9 mouse cellular contexts compared by ENCODE assay signal in the genomic region with DNA sequence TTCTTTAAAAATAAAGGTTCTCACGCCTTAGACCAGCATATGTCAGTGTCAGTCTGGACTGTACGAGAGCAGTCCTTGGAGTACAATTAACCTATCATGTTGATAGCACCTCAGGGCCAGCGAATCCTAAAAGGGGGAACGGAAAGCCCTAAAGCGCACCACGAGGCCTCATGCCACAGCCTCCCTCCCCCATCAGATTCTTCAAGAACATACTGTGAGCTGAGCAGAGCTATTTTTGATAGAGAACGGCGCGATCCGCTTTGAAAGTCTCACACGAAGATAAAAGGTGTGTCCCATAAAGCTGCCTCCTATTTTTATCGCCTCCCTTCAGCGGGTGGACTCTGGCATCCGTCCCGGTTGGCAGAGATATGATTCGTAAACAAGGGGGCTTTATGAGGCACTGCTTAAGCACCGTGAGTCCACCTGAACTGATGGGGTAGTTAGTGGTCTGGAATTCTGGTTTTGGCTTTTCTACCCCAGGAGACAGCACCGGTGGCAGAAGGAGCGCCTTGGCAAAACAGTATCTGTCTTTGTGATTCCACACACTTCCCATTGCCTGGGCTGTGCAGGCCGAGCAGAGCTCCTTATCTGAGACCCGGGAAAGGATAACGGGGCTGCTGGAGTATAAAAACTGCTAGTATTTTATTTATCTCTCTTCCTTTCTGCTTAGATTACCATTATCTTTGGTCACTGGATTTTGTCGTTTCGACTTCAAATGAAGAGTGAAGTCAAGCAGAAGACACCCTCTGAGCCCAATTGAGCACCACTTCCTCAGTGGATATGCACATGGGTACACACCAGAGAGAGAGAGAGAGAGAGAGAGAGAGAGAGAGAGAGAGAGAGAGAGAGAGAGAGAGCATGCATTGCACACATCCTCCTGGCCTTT.
DNase-seq lines count a peak whose midpoint lies in the region; ATAC-seq and TF ChIP-seq lines count a peak whose summit lies in the region.
"Had no signal": no experiment of that assay in that cellular context is flagged by ENCODE, and none has a peak within 500 bp of the region (broad histone marks: within the 10 kb centered on the region; RNA-seq: fewer than 3 reads in every experiment).

No protein-coding gene starts in this region.

- intact Hi-C loops in left cerebral cortex, postnatal 14 days (cut with DNase I): loop anchor here (10.0 kb wide), 1 partner anchor 256 kb away; no protein-coding TSS in a partner anchor

- DNase-seq in midbrain, embryonic 11.5 days (ENCODE audit: low spot score, missing footprints): no peak
- peak; percentile 73 to 84 for DNase-seq in heart, adult 18-20 months
- DNase-seq in left cerebral cortex, postnatal 14 days (ENCODE audit: low spot score in 2 of 2): peak; percentile 73 to 93
- DNase-seq in B cell, adult 2 months: no peak
- DNase-seq in lung, postnatal 0 days (ENCODE audit: low spot score): no peak

- TF ChIP-seq CTCF in testis, adult 2 months (IDR thresholded peaks at IDR 0.05; ENCODE audit: control insufficient read depth, insufficient read depth, insufficient replicate concordance, low read depth, low read length): no peak
- TF ChIP-seq CTCF in lung, postnatal 0 days (IDR thresholded peaks at IDR 0.05): no peak

- no peaks in the 10 kb centered on the region for H3K27me3 ChIP-seq in midbrain, embryonic 13.5 days
- no peaks in the 10 kb centered on the region for H3K27me3 ChIP-seq in midbrain, embryonic 11.5 days (ENCODE audit: control insufficient read depth, insufficient read depth, low read length)
- no peaks in the 10 kb centered on the region for H3K27me3 ChIP-seq in testis, adult 2 months (ENCODE audit: control insufficient read depth, insufficient read depth, low read length)
- H3K27me3 ChIP-seq in lung, postnatal 0 days (replicated peaks; ENCODE audit: insufficient read depth, low read length): no peaks in the 10 kb centered on the region
- no peaks in the 10 kb centered on the region for H3K27me3 ChIP-seq in kidney, embryonic 14.5 days (ENCODE audit: control insufficient read depth, insufficient read depth, low read length)

- H3K9me3 ChIP-seq in midbrain, embryonic 13.5 days: no peaks in the 10 kb centered on the region
- H3K9me3 ChIP-seq in midbrain, embryonic 11.5 days (ENCODE audit: control insufficient read depth, low read length): no peaks in the 10 kb centered on the region
- no peaks in the 10 kb centered on the region for H3K9me3 ChIP-seq in lung, postnatal 0 days (ENCODE audit: low read length)
- no peaks in the 10 kb centered on the region for H3K9me3 ChIP-seq in kidney, embryonic 14.5 days (ENCODE audit: control insufficient read depth, low read length)

- 78% methylated on average over 24 of the region's 24 CpGs for WGBS in midbrain, embryonic 13.5 days
- 87% methylated on average over 24 of the region's 24 CpGs for WGBS in midbrain, embryonic 11.5 days
- 52% methylated on average over 24 of the region's 24 CpGs for WGBS in lung, postnatal 0 days
- 68% methylated on average over 24 of the region's 24 CpGs for WGBS in kidney, embryonic 14.5 days

- TF ChIP-seq EP300 in lung, postnatal 0 days (IDR thresholded peaks at IDR 0.05): no peak

- H3K4me2 ChIP-seq in midbrain, embryonic 13.5 days (replicated peaks): no peak overlapping the region
- H3K4me2 ChIP-seq in midbrain, embryonic 11.5 days: no peak overlapping the region
- H3K4me2 ChIP-seq in lung, postnatal 0 days (replicated peaks; ENCODE audit: low read depth, low read length): no peak overlapping the region
- H3K4me2 ChIP-seq in kidney, embryonic 14.5 days (replicated peaks; ENCODE audit: low read depth, low read length): no peak overlapping the region

- H3K9ac ChIP-seq in midbrain, embryonic 13.5 days (replicated peaks): no peak overlapping the region
- no peak overlapping the region for H3K9ac ChIP-seq in midbrain, embryonic 11.5 days (ENCODE audit: low read length)
- H3K9ac ChIP-seq in lung, postnatal 0 days (replicated peaks; ENCODE audit: low read depth): no peak overlapping the region
- no peak overlapping the region for H3K9ac ChIP-seq in kidney, embryonic 14.5 days (ENCODE audit: low read depth, low read length)

- no peaks in the 10 kb centered on the region for H3K4me1 ChIP-seq in midbrain, embryonic 13.5 days (replicated peaks)
- H3K4me1 ChIP-seq in midbrain, embryonic 11.5 days (ENCODE audit: control insufficient read depth, insufficient read depth, low read length): no peaks in the 10 kb centered on the region
- peaks cover 4% of the 10 kb centered on the region; the same call in 1 of the 2 replicates for H3K4me1 ChIP-seq in testis, adult 2 months (ENCODE audit: control insufficient read depth, insufficient read depth, low read length)
- no peaks in the 10 kb centered on the region for H3K4me1 ChIP-seq in lung, postnatal 0 days (ENCODE audit: insufficient read depth, low read depth, low read length)
- H3K4me1 ChIP-seq in kidney, embryonic 14.5 days (ENCODE audit: control insufficient read depth, insufficient read depth, low read length): no peaks in the 10 kb centered on the region

- 0 out of 2 replicates have a peak, but pooled peaks have one; percentile 27 for ATAC-seq in midbrain, embryonic 13.5 days
- no peak for ATAC-seq in midbrain, embryonic 11.5 days (ENCODE audit: low FRiP score)
- no peak for ATAC-seq in lung, postnatal 0 days
- no peak for ATAC-seq in kidney, embryonic 14.5 days (ENCODE audit: low FRiP score, low TSS enrichment)

- no peaks in the 10 kb centered on the region for H3K36me3 ChIP-seq in midbrain, embryonic 13.5 days
- H3K36me3 ChIP-seq in midbrain, embryonic 11.5 days (ENCODE audit: control insufficient read depth, insufficient read depth, low read length): no peaks in the 10 kb centered on the region
- H3K36me3 ChIP-seq in testis, adult 2 months (ENCODE audit: control insufficient read depth, insufficient read depth, low read length): no peaks in the 10 kb centered on the region
- H3K36me3 ChIP-seq in lung, postnatal 0 days (ENCODE audit: insufficient read depth, low read length): no peaks in the 10 kb centered on the region
- H3K36me3 ChIP-seq in kidney, embryonic 14.5 days (ENCODE audit: control insufficient read depth, insufficient read depth, low read length): no peaks in the 10 kb centered on the region
- H3K36me3 ChIP-seq: G1E had no signal

- no peak overlapping the region for H3K27ac ChIP-seq in midbrain, embryonic 13.5 days
- no peak overlapping the region for H3K27ac ChIP-seq in midbrain, embryonic 11.5 days (ENCODE audit: low read depth, low read length)
- H3K27ac ChIP-seq in testis, adult 2 months (ENCODE audit: control insufficient read depth, insufficient read depth, low read depth, low read length): no peak overlapping the region; the same call in 1 of the 2 replicates
- H3K27ac ChIP-seq in lung, postnatal 0 days (ENCODE audit: low read length): no peak overlapping the region
- H3K27ac ChIP-seq in kidney, embryonic 14.5 days (ENCODE audit: low read depth, low read length): no peak overlapping the region

- no peak overlapping the region for H3K4me3 ChIP-seq in midbrain, embryonic 13.5 days (replicated peaks)
- no peak overlapping the region for H3K4me3 ChIP-seq in midbrain, embryonic 11.5 days (ENCODE audit: low read depth, low read length)
- H3K4me3 ChIP-seq in testis, adult 2 months (ENCODE audit: control insufficient read depth, low read depth, low read length): peak overlapping the region; percentile 22; the same call in 1 of the 2 replicates
- H3K4me3 ChIP-seq in lung, postnatal 0 days (ENCODE audit: low read depth, low read length): no peak overlapping the region
- no peak overlapping the region for H3K4me3 ChIP-seq in kidney, embryonic 14.5 days (ENCODE audit: low read length)

- TF ChIP-seq POLR2A in testis, adult 2 months (IDR thresholded peaks at IDR 0.05; ENCODE audit: control insufficient read depth, low read depth, low read length): no peak

Comparison
In these comparisons a context has a peak if more than half of its experiments do, and no peak if none do; other contexts are left out.
1. DNase-seq: peak in heart, adult 18-20 months (2 of 2) and left cerebral cortex, postnatal 14 days (2 of 2); none in midbrain, embryonic 11.5 days (single experiment), B cell, adult 2 months (0 of 2) and lung, postnatal 0 days (single experiment).